ENCODE assay signal across 15 mouse cellular contexts in the genomic region with DNA sequence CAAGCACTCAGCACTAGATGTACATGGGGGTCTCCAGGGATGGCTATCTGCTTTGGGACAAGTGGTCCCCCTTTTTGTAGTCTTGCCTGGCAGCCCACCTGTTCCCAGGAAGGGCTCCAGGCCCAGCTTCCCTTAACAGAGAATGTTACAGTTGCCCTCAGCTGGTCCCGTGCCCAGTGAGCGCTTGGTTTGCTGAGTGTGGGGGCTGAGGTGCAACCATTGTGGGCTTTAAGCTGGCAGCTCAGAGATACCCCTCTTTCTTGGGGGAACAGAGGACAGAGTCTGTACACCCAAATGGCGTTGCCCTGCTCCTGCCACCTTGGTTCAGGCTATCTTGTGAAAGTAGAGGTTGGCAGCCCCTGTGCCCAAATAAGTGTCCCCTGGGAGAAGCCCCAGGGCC.
"Had no signal": no experiment of that assay in that cellular context is flagged by ENCODE, and none has a peak within 500 bp of the region (broad histone marks: within the 10 kb centered on the region; RNA-seq: fewer than 3 reads in every experiment).

No protein-coding gene starts in this region.

- DNase-seq: retina, postnatal 1 day; right cerebral cortex, adult 18-20 months; right cerebral cortex, postnatal 14 days; right cerebral cortex, postnatal 25 days; right cerebral cortex, postnatal 4 days; spleen, adult 18-20 months; thymus, adult 18-20 months; thymus, adult 2 months; thymus, postnatal 14 days; thymus, postnatal 25 days; thymus, postnatal 36 days; thymus, postnatal 4 days had no signal

- H3K27ac ChIP-seq: neural tube, embryonic 15.5 days; stomach, embryonic 15.5 days; stomach, postnatal 0 days had no signal

- H3K4me1 ChIP-seq: neural tube, embryonic 15.5 days; stomach, embryonic 15.5 days had no signal

- H3K27me3 ChIP-seq: neural tube, embryonic 15.5 days; stomach, embryonic 15.5 days had no signal

- H3K4me2 ChIP-seq: neural tube, embryonic 15.5 days; stomach, embryonic 15.5 days had no signal

- H3K4me3 ChIP-seq: neural tube, embryonic 15.5 days; stomach, embryonic 15.5 days had no signal

- H3K9ac ChIP-seq: neural tube, embryonic 15.5 days; stomach, embryonic 15.5 days had no signal

- H3K9me3 ChIP-seq: neural tube, embryonic 15.5 days; stomach, embryonic 15.5 days had no signal
